Mouse (Mus musculus): ENCODE measurements around the gene Snx13. TPM values are rescaled to one million over a fixed set of nuclear protein-coding genes. Genes with fewer than 3 reads are reported as not detected.

Snx13 gene
- total RNA-seq (2021): 10 to 100 TPM; 39.6 to 44.9 TPM
- long read RNA-seq, experiment 1, full-length matches to known transcripts: 2 of 12 reads
- long read RNA-seq, experiment 1, partial matches to known transcripts: 2 of 12 reads
- long read RNA-seq, experiment 1, other reads (novel, unspliced or antisense): 8 of 12 reads
- long read RNA-seq, experiment 2, full-length matches to known transcripts: 8 of 28 reads
- long read RNA-seq, experiment 2, partial matches to known transcripts: 2 of 28 reads
- long read RNA-seq, experiment 2, other reads (novel, unspliced or antisense): 18 of 28 reads

DNA sequence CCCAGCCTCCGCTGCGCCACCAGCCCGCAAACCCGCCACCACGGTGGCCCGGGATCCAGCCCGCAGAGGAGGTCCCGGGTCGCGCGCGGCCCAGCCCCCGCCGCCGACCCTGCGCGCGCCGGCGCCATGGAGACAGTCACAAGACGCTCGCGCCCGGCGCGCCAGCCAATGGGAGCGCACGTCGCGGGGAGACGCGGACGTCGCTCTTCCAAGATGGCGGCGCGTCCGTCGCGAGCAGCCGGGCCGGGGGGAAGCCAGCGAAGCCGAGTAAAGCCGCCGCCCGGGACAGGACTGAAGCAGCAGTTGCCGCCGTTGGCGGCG is at the start of gene Snx13:
Snx13 (plus strand) TSS at position 188 of the 321 bp plus-strand sequence.
- peak; percentile 89 for DNase-seq

DNA sequence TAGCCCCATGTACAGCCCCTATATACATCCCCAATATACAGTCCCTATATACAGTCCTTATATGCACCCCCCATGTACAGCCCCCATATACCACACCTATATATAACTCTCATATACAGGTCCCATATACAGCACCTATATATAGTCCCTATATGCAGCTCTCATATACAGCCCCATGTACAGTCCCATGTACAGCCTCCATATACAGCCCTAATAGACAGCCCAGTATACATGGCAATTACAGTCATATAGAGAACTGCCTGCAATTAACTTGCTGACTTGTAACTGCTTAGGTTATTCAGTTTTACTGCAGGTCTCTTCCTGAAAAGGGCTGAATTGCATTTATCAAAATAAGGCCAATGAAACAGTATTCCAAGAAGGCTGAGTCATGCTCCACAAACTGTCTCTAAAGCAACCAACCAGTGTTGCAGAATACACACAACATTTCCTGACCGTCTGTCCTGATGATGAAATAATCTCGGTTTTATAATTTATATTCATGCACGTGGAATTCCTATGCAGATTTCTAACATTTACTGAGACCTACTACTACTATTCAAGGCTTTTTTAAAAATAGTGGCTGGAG is 49.3 kb upstream of the Snx13 start:
- DNase-seq: no peak

DNA sequence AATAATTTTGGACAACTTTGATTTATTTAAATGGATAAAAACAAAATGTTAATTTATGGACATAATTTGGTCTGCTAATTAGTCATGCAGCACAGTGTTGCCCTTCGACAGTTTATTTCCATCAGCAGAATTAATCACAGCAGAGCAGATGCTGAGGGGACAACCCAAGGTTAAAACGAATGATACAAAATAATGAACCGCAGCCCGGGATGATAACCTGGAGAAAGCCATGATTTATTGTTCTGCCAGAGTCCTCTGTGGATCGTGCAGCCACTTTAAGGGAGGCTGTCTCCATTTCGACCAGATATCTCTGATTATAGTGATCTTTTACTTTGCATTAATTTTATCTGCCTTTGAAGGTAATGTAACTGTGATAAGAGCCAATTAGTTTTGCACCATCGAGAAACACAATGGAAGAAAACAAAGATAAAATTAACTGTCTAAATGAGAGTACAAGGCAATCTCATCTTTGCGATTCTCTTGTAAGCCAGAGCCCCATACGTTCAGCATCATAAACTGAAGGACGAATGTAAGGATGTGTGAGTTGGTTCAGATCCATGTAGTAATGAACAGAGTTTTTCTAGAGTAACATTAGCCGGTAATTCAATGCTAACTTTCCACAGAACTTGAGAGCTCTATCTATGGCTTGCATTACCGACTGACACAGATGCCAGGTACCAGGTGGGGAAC is 48.1 kb upstream of the Snx13 start:
- no peak for DNase-seq

DNA sequence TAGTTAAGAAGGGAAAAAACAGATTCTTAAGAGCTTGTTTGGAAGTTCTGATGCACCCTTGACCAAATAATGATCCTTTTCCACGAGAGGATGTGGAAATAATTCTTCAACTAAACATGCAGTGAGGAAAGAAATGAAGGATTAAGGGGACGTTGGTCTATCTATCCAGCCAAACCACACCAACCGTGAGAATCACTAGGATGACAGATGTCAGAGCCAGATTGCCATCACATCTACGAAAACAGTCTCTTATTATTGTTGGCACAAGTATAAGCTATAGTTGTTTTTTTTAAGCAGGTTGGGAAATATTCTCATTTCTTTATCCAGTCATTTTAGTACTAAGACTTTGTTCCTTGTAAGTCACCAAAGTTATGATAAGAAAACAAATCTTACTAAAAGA is 46.7 kb upstream of the Snx13 start:
- DNase-seq: no peak

DNA sequence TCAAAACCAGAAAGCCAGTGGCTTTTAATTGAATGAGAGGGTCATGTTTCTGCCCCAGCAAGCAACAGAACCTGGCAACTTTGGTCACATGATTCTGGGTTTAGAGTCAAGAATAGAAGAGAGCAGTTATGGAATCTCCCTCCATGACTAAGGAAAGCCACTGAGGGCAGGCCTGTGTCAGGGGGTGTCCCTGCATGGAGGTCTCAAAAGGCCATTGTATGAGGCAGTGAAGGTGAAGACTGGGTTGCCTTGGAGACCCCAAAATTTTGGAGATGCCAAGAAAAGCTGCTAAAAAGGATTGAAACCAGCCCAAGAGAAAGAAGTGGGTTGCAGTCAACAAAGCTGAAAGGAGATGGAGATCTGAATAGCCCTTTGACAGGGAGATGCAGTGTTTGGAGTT is 41.2 kb upstream of the Snx13 start:
- no peak for DNase-seq

DNA sequence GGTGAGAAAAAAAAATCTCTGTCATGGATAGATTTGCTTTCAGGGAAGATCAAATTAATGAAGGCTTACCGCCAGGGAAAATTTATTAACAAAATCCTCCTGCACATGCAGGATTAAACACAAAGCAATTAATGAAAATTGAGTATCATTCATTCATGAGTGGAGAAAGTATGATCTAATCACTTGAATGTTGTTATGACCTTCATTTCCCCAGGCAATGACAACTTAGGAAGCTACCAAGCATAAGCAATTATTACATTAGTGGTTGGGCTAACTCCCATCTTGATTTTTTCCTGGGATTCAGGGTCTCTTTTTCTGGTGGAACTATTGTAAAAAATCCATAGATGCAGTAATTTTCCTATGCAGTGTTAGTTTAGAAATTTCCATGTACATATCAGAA is 39.1 kb upstream of the Snx13 start:
- DNase-seq: no peak

GRCm38 (mm10) chr12:35008340-35009137 is 38.4 kb upstream of the Snx13 start:
- no peak for DNase-seq

- no peak for DNase-seq
Observed at GRCm38 (mm10) chr12:35011462-35011861, 35.5 kb upstream of the Snx13 start.

- no peak for DNase-seq
Observed at GRCm38 (mm10) chr12:35013950-35014349, 33.0 kb upstream of the Snx13 start.

DNA sequence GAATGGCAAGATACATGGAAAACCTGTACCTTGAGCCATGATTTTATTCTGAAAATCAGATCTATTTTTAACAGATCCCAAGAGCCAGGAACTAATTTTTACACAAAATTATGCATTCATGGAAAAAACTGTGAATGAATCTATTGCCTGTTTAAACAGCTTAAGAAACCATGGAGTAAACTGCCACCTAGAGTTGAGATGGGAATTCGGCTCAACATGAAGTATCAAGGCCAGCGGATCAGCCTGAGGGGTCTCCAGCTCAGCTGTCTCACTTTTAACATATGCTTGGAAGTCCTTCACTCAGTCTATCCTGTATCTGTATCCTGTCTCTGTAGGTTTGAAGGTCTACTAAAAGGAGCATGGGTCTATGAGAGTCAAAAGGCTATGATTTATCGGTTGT is 30.9 kb upstream of the Snx13 start:
- DNase-seq: no peak

DNA sequence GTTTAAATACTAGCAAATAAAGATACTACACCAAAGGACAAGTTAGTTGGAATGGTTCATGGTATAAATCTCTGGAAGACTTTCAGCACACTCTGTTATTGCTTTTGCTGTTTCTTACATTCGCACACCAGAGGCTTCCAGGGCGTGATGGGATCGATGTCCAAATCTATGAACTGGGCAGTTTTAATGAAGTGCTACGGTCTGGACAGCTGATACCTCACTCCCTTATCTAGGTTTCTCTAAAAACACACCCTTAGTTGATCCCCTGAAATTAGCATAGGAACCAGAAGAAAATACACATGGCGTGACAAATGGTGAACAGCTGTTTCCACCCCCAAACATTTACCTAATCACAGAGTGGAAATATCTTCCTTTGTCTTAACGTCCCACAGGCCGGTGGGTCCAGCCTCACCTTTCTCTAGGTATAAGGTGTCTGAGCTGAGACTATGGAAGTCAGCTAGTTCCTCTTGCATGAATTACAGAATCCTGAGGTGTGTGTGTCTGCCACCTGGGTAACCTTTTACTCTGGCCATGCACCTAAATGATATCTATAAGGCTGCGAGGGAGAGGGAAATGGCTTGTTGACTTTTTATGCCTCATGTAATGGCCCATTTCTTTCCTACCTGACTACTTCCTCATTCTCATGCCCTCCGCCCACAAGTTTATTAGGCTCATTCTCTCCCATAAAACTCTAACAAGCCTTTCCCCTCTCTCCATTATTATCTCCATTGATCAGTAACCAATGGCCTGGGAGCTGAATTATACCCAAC is 30.3 kb upstream of the Snx13 start:
- no peak for DNase-seq

- no peak for DNase-seq
Observed at GRCm38 (mm10) chr12:35018679-35019237, 28.2 kb upstream of the Snx13 start.

DNA sequence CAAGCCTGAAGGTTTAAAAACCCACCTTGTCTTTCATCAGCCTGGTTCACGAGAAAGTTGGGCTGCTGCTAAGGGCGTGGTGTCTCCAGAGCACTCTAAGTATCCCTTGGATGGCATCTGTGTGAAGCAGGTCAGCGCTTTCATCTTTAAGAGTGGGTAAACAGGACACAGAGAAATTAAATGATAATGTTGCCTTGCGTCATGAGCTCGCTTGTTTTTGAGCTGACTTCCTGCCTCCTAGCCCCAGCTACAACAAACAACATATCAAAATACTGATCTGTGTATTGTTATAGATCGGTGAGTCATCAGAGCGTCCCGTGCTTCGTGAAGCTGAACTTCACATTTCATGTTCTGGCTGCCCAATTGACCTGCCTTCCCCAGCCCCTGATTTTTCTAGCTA is 25.7 kb upstream of the Snx13 start:
- DNase-seq: no peak

DNA sequence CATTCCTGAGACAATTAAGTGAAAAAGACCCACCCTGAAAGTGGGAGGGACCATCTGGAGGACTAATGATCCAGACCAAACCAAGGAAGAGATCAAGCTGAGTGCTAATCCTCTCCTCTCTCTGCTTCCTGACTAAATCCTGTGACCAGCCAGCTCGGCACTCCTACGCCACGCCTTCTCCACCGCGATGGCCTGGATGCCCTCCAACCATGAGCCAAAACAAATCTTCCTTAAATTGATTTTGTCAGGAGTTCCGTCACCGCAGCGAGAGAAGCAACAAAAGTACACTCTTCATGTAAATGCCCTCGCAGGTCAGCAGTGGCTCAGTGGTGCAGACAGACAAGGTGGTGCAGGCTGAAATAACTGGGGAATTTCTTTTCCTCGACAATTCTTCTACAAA is 24.9 kb upstream of the Snx13 start:
- DNase-seq: no peak

DNA sequence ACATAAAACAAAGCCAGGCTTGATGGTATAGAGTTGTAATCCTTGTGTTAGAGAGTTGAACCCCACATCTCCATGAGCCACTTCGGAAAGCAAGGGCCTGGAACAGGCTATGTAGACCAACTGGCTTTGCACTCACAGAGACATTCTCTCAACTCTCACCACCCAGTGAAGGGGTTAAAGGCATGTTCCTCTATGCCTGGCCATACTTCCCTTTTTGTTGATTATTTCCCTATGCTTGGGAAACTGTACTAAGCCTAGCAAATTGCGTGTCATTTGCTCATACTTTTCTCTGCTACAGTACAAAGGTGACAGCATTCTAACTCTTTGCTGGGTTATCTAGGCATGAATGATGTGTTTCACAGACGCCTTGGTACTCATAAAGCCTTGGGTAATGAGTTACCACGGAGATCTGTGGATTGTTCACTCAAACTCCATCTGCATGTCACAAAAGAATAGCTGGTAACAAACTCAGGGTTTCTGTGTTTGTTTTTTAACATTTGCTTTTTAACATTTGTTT is 21.0 kb upstream of the Snx13 start:
- DNase-seq: no peak

- no peak for DNase-seq
Observed at GRCm38 (mm10) chr12:35027533-35027932, 19.5 kb upstream of the Snx13 start.

- DNase-seq: no peak
Observed at GRCm38 (mm10) chr12:35038668-35039570, 8.1 kb upstream of the Snx13 start.

GRCm38 (mm10) chr12:35039571-35039936 is 7.4 kb upstream of the Snx13 start:
- DNase-seq: no peak

- no peak for DNase-seq
Observed at GRCm38 (mm10) chr12:35041964-35042363, 5.0 kb upstream of the Snx13 start.

- no peak for DNase-seq
Observed at GRCm38 (mm10) chr12:35046310-35046998, 532 bp upstream of the Snx13 start.
